Mouse (Mus musculus) megakaryocyte progenitor cell, adult 5-6 weeks (primary cell): ENCODE measurements around the gene Acsm5. TPM values are rescaled to one million over a fixed set of nuclear protein-coding genes. Genes with fewer than 3 reads are reported as not detected.

ENCODE experiments used
- ATAC-seq: replicated peaks from 2 replicates; pipeline ENCODE4 v1.8.0; 2016; ENCODE audit warnings: mild to moderate bottlenecking, moderate TSS enrichment, inconsistent platforms; ENCODE audit not compliant: poor library complexity
- total RNA-seq, 2 experiments: library from RNA; stranded (forward) in 1 of 2; stranded (reverse) in 1 of 2; fragments of 157-497, 149-512 nt in 1 of 2; fragments of 200-1000 nt in 1 of 2; gene quantifications; 2 replicates each; pipeline versions ENCODE4 v1.2.3 to v1.2.4; 2015 to 2017

Gene Acsm5
- not detected in 2 replicates for total RNA-seq (2015)
- not detected in 2 replicates for total RNA-seq (2017)

- ATAC-seq: no peak
Measured at GRCm38 (mm10) chr7:119519163-119519562, at the start of gene Acsm5. Gene Acsm5 (plus strand): TSS chr7:119519463.

GRCm38 (mm10) chr7:119476500-119477389 lies 42.5 kb upstream of the Acsm5 start:
- ATAC-seq: no peak

GRCm38 (mm10) chr7:119479256-119479655 lies 40.0 kb upstream of the Acsm5 start, which contains the start of gene Umod:
Gene Umod (minus strand): TSS chr7:119479282.
- no peak for ATAC-seq

- no peak for ATAC-seq
Measured at GRCm38 (mm10) chr7:119484154-119484553, 35.1 kb upstream of the Acsm5 start.

- ATAC-seq: no peak
Measured at GRCm38 (mm10) chr7:119486683-119487082, 32.6 kb upstream of the Acsm5 start.

- no peak for ATAC-seq
Measured at GRCm38 (mm10) chr7:119490041-119490780, 29.1 kb upstream of the Acsm5 start.

- ATAC-seq: no peak
Measured at GRCm38 (mm10) chr7:119511143-119511542, 8.1 kb upstream of the Acsm5 start.

- ATAC-seq: peak; percentile 76
Measured at GRCm38 (mm10) chr7:119513056-119513455, 6.2 kb upstream of the Acsm5 start.

GRCm38 (mm10) chr7:119515492-119516271 lies 3.6 kb upstream of the Acsm5 start:
- peak; percentile 62 for ATAC-seq

GRCm38 (mm10) chr7:119516272-119516558 lies 3.0 kb upstream of the Acsm5 start:
- ATAC-seq: no peak

- ATAC-seq: peak; percentile 72
Measured at GRCm38 (mm10) chr7:119519654-119520053, 391 bp downstream of the Acsm5 start.

GRCm38 (mm10) chr7:119521816-119522215 lies 2.6 kb downstream of the Acsm5 start:
- no peak for ATAC-seq

GRCm38 (mm10) chr7:119522385-119522784 lies 3.1 kb downstream of the Acsm5 start:
- ATAC-seq: no peak

GRCm38 (mm10) chr7:119523389-119523788 lies 4.1 kb downstream of the Acsm5 start, which contains the start of gene Pdilt:
Gene Pdilt (minus strand): TSS chr7:119523489.
- ATAC-seq: no peak

- ATAC-seq: no peak
Measured at GRCm38 (mm10) chr7:119525881-119526281, 6.6 kb downstream of the Acsm5 start.

- no peak for ATAC-seq
Measured at GRCm38 (mm10) chr7:119526486-119526885, 7.2 kb downstream of the Acsm5 start.

GRCm38 (mm10) chr7:119527135-119527534 lies 7.9 kb downstream of the Acsm5 start:
- no peak for ATAC-seq

GRCm38 (mm10) chr7:119527548-119527947 lies 8.3 kb downstream of the Acsm5 start:
- ATAC-seq: no peak

- ATAC-seq: no peak
Measured at GRCm38 (mm10) chr7:119528617-119529016, 9.4 kb downstream of the Acsm5 start.

GRCm38 (mm10) chr7:119532924-119533323 lies 13.7 kb downstream of the Acsm5 start:
- ATAC-seq: no peak

GRCm38 (mm10) chr7:119534389-119534788 lies 15.1 kb downstream of the Acsm5 start:
- no peak for ATAC-seq
